Mouse (Mus musculus): ENCODE data around the gene Avil. TPM values are rescaled to one million over a fixed set of nuclear protein-coding genes. Genes with fewer than 3 reads are reported as not detected.

The Avil gene
- polyA plus RNA-seq (2014; fragmentation: Illumina TruSeq; extraction: RNeasy Lipid Tissue Mini Kit (QIAGEN cat#74804)) = not detected

DNA sequence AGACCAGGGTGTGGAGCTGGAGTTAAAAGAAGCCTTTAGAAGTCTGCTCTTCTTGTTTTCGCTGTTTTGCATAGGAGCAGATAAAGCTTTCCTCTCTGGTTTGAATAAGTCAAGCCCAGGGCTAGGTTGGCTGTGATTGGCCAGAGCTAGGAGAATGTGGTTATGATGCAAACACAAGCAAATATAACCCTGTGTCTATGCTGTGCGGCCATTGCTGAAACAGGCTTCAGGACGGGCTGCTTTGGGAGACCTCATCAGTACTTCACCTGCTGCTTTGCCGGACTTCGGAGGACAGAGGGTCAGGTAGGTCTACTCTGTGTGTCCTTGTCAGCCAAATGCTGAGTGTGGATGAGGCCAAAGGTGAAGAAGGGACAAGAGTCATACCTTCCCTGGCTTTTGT lies at the start of gene Avil:
Gene Avil (plus strand): TSS at position 181 of the 400 bp plus-strand sequence.

DNA sequence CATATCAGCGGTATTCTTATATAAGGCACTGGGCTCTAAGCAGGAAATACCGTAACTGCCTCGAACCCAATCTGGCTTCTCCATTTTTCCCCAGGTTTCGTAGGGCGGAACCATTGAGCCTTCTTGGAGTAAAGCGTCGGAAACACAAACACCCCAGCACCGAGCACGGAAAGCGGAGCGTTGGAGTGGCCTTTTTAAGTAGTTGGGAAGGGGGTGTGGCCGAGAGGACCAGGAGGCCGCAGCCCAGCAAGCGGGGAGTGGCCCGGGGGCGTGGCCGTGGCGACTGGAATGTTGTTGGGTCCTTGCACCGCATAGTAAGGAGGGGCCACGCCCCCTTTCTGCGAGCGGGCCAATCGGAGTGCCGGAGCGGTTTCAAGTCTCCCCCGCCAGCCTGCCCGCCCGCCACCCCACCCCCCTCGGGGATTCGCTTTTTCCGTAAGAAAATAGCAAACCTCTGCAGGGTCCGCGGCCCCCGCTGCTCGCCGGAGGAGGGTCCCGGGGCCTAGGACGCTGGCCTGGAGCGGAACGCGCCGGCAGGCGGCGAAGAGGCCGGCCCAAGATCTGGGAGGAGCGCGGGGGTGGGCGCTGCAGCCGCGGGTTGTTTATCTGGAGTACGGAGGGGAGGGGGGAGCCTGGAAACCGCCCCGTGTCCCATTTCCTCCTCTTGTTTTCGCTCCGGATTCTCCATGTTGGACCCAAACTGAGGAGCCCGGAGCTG lies 22.1 kb upstream of the Avil start, which contains the start of gene Ctdsp2:
Gene Ctdsp2 (plus strand): TSS at position 441 of the 718 bp plus-strand sequence.

DNA sequence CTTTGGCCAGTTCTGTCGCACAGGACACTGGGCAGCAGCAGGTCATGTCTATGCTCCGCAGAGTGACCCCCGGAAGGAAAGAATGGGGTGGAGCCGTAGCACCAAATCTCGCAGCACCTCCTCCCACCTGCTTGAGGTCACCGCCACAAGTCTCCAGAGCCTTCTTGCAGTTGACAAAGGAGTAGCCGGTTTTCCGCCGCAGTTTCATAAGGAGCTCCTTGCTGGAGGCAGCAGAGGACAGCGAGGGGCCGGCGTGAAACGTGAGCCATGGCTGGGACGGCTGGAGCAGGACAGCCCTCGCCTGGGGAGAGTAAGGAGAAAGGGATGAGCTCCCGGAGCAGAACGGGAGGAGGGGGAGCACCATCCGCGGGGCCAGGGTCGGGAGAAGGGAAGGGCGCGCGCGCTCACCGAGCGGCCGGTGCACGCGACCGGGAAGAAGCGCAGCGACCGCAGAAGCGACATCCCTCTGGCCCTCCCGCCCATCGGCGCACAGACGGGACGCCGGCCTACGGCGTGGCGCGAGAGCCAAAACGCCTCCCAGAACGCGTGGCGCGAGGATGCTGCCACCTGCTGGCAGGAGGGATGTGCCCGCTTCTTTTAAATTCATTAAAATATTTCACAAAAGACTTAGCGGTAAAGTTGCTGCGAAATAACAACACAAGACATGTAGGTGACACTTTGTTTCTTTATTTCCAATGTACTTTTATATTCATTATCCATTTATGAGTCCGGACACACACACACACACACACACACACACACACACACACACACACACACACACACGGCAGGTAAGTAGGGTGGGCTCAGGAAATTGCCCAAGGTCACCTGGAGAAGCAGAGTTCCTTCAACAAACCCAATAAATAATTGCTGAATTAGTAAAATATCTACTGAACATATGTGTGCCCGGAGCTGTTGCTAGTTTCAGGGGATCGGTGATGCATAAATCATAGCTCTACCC lies 30.1 kb downstream of the Avil start, which contains the start of gene Tsfm:
Gene Tsfm (minus strand): TSS at position 505 of the 961 bp plus-strand sequence.

DNA sequence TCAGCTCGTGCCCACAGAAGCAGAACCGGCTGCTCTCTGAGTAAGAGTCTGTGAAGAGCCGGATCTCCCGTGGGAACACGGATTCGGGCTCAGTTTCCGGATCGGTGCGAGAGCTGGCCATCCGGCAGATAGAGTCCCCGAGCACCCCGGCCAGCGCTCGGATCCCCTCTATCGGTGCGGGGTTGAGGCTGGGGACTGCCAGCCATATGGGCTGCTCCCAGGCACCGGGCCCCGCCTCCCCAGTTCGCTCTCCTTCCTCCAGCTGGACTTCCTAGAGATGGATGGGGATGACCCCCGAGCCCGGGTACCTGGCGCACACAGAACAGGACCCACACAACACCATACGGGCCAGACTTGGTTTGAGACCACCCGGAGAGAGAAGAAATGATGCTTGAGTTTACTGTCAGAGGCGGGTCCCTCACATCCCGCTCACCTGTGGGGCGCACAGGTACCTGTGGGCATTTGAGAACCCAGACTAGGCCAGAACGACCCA lies 40.8 kb downstream of the Avil start, which contains the start of the genes Mettl1 and Eef1akmt3:
Gene Mettl1 (plus strand): TSS at position 141 of the 493 bp plus-strand sequence.
Gene Eef1akmt3 (minus strand): TSS at position 240 of the 493 bp plus-strand sequence.

DNA sequence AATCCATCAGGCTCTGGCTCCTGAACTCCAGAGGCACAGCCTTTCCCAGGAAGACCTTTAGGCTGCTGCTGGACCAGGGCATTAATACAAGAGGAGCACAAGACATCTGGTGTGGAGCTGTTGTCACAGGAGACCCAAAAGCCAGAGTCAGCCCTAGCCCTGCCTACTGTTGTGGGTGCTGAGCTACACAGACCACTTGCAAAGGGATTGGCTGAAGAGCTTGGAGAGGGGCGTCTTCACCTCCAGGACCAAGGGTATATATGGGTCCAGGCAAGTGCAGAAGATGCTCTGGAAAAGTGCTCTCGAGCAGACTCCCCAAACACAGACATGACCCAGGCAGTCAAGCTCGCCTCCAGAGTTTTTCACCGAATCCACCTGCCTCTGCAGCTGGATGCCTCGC lies 47.4 kb downstream of the Avil start, which contains the start of gene Cyp27b1:
Gene Cyp27b1 (plus strand): TSS at position 297 of the 400 bp plus-strand sequence.

DNA sequence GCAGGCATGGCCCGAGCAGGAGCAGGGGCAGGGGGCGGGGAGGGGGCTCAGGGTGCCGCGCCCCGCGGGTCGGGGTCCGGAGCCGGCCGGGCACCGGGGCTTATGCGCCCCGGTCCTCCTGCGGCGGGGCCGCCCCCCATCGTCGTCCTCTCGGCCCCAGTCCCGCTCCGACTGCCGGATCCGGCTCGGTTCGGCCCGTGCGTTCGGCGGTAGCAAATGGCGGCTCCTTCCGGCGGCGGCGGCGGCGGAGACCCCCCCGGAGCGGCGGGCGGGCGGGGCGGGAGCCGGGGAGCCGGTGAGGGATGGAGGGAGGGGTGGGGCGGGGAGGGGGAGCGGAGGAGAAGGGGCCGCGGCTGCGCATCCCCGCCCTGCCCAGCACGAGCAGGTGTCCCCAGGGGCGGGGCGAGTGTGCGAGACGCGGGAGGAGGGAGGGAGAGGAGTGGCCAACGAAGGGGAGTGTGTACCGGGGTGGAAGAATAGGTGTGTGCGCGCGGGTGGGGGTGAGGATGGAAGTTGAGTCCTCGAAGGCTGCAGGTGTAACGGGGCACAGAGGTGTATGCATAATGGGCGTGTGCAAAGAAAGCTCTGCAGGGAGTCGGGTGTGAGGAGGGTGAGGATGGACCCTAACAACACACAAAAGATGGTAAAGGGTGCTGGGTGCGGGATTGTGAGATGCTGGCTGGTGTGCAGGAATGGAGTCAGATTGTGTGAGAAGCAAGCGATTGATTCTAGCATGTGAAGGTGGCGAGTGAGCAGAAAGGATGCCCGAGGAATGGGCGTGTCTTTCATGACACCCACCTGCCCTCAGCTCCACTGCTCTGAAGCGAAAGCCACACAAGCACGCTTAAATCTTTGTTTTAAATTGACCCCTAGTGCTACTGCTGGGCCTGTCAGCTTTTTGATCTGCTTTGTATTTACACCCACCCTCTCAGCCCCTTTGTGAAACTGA lies 59.7 kb downstream of the Avil start, which contains the start of gene March9:
Gene March9 (minus strand): TSS at position 217 of the 949 bp plus-strand sequence.

DNA sequence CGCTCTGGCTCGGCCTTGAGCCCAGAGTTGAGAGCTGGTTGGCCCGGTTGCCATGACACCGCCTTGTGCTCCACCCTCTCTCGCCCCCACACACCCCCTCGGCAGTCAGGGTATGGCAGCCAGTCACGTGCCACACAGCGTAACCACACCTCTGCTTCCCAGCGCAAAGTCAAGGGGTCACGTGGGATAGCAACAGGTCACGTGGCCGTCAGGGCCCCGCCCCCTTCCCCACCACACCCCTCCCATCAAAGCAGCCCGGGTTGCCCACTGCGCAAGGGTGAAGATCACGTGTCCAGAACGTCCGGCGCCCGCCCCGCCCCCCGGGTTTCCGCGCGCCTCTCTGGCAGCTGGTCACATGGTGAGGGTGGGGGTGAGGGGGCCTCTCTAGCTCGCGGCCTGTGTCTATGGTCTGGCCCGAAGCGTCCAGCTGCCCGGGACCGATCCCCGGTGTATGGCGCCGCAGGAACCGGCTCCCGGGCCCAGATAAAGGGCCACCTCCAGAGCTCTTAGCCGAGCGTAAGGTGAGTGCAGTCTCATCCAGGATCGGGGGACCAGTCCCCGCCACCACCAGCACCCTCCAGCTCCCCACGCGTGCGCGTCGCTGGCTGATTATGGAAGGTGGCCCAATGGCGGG lies 62.8 kb downstream of the Avil start, which contains the start of gene Cdk4:
Gene Cdk4 (plus strand): TSS at position 296 of the 634 bp plus-strand sequence.

Other genes starting within 250 kb of the Avil start
- 5.4 TPM for gene Atp23, start 99.4 kb upstream of the Avil start, polyA plus RNA-seq (2014; fragmentation: Illumina TruSeq; extraction: RNeasy Lipid Tissue Mini Kit (QIAGEN cat#74804))
- gene Ctdsp2, start 22.0 kb upstream of the Avil start, polyA plus RNA-seq (2014; fragmentation: Illumina TruSeq; extraction: RNeasy Lipid Tissue Mini Kit (QIAGEN cat#74804)) = 49.7 TPM
- gene Tsfm, start 30.1 kb downstream of the Avil start, polyA plus RNA-seq (2014; fragmentation: Illumina TruSeq; extraction: RNeasy Lipid Tissue Mini Kit (QIAGEN cat#74804)) = 6.6 TPM
- gene Mettl1, start 40.7 kb downstream of the Avil start, polyA plus RNA-seq (2014; fragmentation: Illumina TruSeq; extraction: RNeasy Lipid Tissue Mini Kit (QIAGEN cat#74804)) = 4.7 TPM
- 0.26 TPM for gene Eef1akmt3, start 40.8 kb downstream of the Avil start, polyA plus RNA-seq (2014; fragmentation: Illumina TruSeq; extraction: RNeasy Lipid Tissue Mini Kit (QIAGEN cat#74804))
- gene Cyp27b1, start 47.5 kb downstream of the Avil start, polyA plus RNA-seq (2014; fragmentation: Illumina TruSeq; extraction: RNeasy Lipid Tissue Mini Kit (QIAGEN cat#74804)) = not detected
- gene March9, start 59.5 kb downstream of the Avil start, polyA plus RNA-seq (2014; fragmentation: Illumina TruSeq; extraction: RNeasy Lipid Tissue Mini Kit (QIAGEN cat#74804)) = 3.0 TPM
- gene Cdk4, start 62.8 kb downstream of the Avil start, polyA plus RNA-seq (2014; fragmentation: Illumina TruSeq; extraction: RNeasy Lipid Tissue Mini Kit (QIAGEN cat#74804)) = 50.1 TPM
- 60.6 TPM for gene Tspan31, start 69.6 kb downstream of the Avil start, polyA plus RNA-seq (2014; fragmentation: Illumina TruSeq; extraction: RNeasy Lipid Tissue Mini Kit (QIAGEN cat#74804))
- 0.23 TPM for gene Agap2, start 74.6 kb downstream of the Avil start, polyA plus RNA-seq (2014; fragmentation: Illumina TruSeq; extraction: RNeasy Lipid Tissue Mini Kit (QIAGEN cat#74804))
- 8.6 TPM for gene Os9, start 120.4 kb downstream of the Avil start, polyA plus RNA-seq (2014; fragmentation: Illumina TruSeq; extraction: RNeasy Lipid Tissue Mini Kit (QIAGEN cat#74804))
- 0.31 TPM for gene B4galnt1, start 164.5 kb downstream of the Avil start, polyA plus RNA-seq (2014; fragmentation: Illumina TruSeq; extraction: RNeasy Lipid Tissue Mini Kit (QIAGEN cat#74804))
- not detected for gene Slc26a10, start 179.9 kb downstream of the Avil start, polyA plus RNA-seq (2014; fragmentation: Illumina TruSeq; extraction: RNeasy Lipid Tissue Mini Kit (QIAGEN cat#74804))
- gene Arhgef25, start 189.4 kb downstream of the Avil start, polyA plus RNA-seq (2014; fragmentation: Illumina TruSeq; extraction: RNeasy Lipid Tissue Mini Kit (QIAGEN cat#74804)) = 18.3 TPM
- 2.9 TPM for gene Dtx3, start 195.0 kb downstream of the Avil start, polyA plus RNA-seq (2014; fragmentation: Illumina TruSeq; extraction: RNeasy Lipid Tissue Mini Kit (QIAGEN cat#74804))
- 11.7 TPM for gene Pip4k2c, start 210.9 kb downstream of the Avil start, polyA plus RNA-seq (2014; fragmentation: Illumina TruSeq; extraction: RNeasy Lipid Tissue Mini Kit (QIAGEN cat#74804))